Mouse (Mus musculus) layer of hippocampus, adult 2 months (tissue): ENCODE results near the gene Cbfa2t3. TPM values are rescaled to one million over a fixed set of nuclear protein-coding genes. Genes with fewer than 3 reads are reported as not detected.

Source experiments
- DNase-seq, 2 experiments: peaks; one replicate each; pipeline ENCODE4 v3.0.0; 2022; ENCODE audit warnings: low spot score in 2 of 2
- H3K27ac ChIP-seq: fragments of 200-600 bp; 2 replicates; pipeline ENCODE4 v1.8.1; 2022
- H3K4me3 ChIP-seq: fragments of 200-600 bp; 2 replicates; pipeline ENCODE4 v1.8.1; 2022; ENCODE audit warnings: mild to moderate bottlenecking
- CTCF ChIP-seq: fragments of 200-600 bp; conservative IDR thresholded peaks from 2 replicates; pipeline ENCODE4 v1.8.1; 2022; ENCODE audit warnings: antibody characterized with exemption, mild to moderate bottlenecking, moderate library complexity
- total RNA-seq, 2 experiments: library from RNA; stranded (reverse); gene quantifications; 2 replicates each; pipeline ENCODE4 v1.2.3; 2021

Cbfa2t3 gene
- total RNA-seq, 2 experiments from 2014 or later = 38.0 to 49.8 TPM

DNA sequence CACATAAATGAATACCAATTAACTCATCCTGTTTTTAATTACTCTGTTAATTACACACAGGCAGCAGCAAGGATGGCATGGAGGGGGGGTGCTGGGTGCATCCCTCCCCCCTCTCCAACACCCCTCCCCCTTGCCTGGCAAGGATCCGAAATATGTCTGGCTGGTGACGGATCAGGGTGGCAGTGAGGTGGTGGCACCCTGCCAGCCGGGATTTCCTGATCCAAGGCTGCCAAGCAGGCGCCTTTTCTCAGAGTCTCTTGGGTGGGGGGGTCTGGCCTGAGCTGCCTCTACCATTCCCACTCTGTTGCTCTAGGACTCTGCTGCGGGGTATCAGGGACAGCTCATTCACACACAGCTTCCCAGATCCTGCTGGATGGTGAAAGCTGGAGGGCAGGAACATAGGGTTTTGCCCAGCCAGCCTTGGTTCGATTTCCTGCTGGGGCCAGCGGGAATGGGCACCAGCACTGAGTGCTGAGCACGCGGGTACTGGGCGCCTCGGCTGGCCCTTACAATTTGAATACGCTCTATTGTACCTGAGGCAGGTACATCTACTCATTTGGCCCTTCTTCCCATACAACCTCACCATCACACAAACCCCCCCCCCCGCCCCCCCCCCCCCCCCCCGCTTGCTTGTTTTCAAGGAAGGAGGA, 33.1 kb downstream of the Cbfa2t3 start:
- TF ChIP-seq CTCF = no peak
- DNase-seq = no peak
- H3K4me3 ChIP-seq = no peak overlapping the region; the same call in 1 of the 2 replicates
- H3K27ac ChIP-seq = peak overlapping the region; percentile 75

GRCm38 (mm10) chr8:122665221-122665620, 33.7 kb downstream of the Cbfa2t3 start:
- Histone ChIP-seq H3K27ac (peak overlapping the region; percentile 75; the same call in 1 of the 2 replicates), H3K4me3 (no peak overlapping the region; the same call in 1 of the 2 replicates)
- TF ChIP-seq CTCF = peak; percentile 36; the same call in 1 of the 2 replicates
- DNase-seq = no peak

- Histone ChIP-seq H3K4me3 (no peak overlapping the region), H3K27ac (no peak overlapping the region)
- no peak for TF ChIP-seq CTCF
- no peak for DNase-seq
Measured at GRCm38 (mm10) chr8:122663670-122664069, 35.2 kb downstream of the Cbfa2t3 start.

GRCm38 (mm10) chr8:122663106-122663505, 35.8 kb downstream of the Cbfa2t3 start:
- H3K27ac ChIP-seq = no peak overlapping the region
- DNase-seq = no peak
- H3K4me3 ChIP-seq = no peak overlapping the region
- TF ChIP-seq CTCF = no peak

DNA sequence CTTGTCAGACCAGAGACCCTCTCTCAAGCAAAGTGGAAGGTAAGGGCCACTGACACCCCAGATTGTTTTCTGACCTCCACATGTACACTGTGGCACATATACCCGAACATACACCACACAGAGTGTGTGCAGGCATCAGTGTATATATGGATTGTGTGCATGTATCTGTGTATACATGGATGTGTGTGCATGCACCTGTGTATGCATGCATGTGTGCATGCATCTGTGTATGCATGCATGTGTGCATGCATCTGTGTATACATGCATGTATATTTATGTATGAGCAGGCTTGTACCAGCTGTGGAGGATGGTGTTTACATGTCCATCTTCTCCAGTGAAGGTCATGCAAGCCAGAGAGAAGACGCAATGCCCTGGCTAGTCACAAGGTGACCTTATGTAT, 37.0 kb downstream of the Cbfa2t3 start:
- Histone ChIP-seq H3K27ac (no peak overlapping the region), H3K4me3 (no peak overlapping the region)
- no peak for DNase-seq
- TF ChIP-seq CTCF = no peak

- DNase-seq = peak; percentile 73 to 74
- TF ChIP-seq CTCF = no peak
- no peak overlapping the region for H3K4me3 ChIP-seq
- H3K27ac ChIP-seq = peak overlapping the region; percentile 23; the same call in 1 of the 2 replicates
Measured at GRCm38 (mm10) chr8:122661138-122661537, 37.8 kb downstream of the Cbfa2t3 start.

- Histone ChIP-seq H3K4me3 (no peak overlapping the region), H3K27ac (peak overlapping the region; percentile 1; the same call in 1 of the 2 replicates)
- peak; percentile 84 for TF ChIP-seq CTCF
- peak in 1 of 2 experiments; percentile 53 for DNase-seq
Measured at GRCm38 (mm10) chr8:122660022-122660421, 38.9 kb downstream of the Cbfa2t3 start.

DNA sequence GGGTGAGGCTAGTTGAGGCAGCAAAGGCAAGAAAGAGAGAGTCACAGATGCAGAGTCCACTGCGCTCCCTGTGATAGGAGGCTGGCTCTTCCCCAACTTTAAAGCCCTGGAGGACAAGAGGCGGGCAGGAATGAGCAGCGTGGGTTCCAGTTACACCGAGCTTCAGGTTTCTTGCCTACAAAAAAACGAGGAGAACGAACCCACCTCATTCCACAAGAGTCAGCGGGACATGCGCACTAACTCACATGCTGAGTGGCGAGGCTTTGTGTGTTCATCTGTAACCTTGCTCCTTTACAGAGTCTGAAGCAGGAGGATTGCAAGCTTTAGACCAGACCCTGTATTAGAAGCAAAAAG, 40.1 kb downstream of the Cbfa2t3 start:
- no peak for DNase-seq
- TF ChIP-seq CTCF = no peak
- Histone ChIP-seq H3K4me3 (no peak overlapping the region), H3K27ac (no peak overlapping the region)

- Histone ChIP-seq H3K4me3 (no peak overlapping the region), H3K27ac (no peak overlapping the region)
- TF ChIP-seq CTCF = no peak
- DNase-seq = no peak
Measured at GRCm38 (mm10) chr8:122658149-122658806, 40.6 kb downstream of the Cbfa2t3 start.

GRCm38 (mm10) chr8:122656056-122656999, 42.6 kb downstream of the Cbfa2t3 start:
- no peak for DNase-seq
- no peak for TF ChIP-seq CTCF
- Histone ChIP-seq H3K27ac (no peak overlapping the region), H3K4me3 (no peak overlapping the region)

DNA sequence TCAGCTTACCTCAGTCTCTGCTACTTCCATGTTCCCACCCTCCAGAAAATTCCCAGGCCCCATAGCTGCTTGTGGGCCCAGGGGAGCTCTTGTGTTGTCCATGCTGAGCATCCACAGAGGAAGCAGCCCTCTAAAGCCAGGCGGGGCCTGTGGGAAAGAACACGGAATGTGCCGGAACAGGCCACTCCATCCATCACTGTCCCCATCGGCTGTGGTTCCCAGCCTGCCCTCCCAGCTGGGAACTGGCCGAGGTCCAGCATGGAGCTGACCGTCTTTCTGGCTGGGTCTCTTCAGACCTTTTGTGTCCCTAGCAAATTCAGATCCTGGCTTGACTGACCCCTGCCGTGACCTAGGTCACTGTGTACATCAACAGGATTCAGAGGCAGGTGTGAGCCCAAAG, 44.1 kb downstream of the Cbfa2t3 start:
- no peak overlapping the region for H3K27ac ChIP-seq
- H3K4me3 ChIP-seq = no peak overlapping the region
- no peak for DNase-seq
- TF ChIP-seq CTCF = no peak

DNA sequence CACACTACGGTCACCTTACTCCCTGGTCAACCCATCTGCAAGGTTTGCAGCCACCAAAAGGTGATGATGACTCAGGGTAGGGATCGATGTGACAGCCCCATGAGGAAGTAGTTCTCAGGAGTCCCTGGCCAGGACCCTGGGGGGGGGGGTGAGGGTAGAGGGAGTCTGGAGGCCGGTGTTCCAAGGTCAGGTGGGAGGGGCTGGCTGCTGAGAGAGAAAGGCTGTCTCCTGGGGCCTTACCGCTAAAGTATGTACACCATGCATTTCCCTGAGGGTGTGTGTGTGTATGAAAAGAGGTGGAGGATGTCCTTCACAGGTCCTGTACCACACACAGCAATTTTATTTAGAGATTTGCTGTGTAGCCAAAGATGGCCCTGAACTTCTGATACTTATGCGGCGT, 46.3 kb downstream of the Cbfa2t3 start:
- no peak overlapping the region for H3K4me3 ChIP-seq
- no peak overlapping the region for H3K27ac ChIP-seq
- DNase-seq = no peak
- TF ChIP-seq CTCF = no peak
